Mouse (Mus musculus) layer of hippocampus, adult 8-10 months (tissue): ENCODE results near the gene Kdm8. TPM values are rescaled to one million over a fixed set of nuclear protein-coding genes. Genes with fewer than 3 reads are reported as not detected.

Source experiments
- DNase-seq, 2 experiments: peaks; one replicate each; pipeline ENCODE4 v3.0.0; 2022; ENCODE audit warnings: low spot score in 2 of 2
- total RNA-seq, 4 experiments: library from RNA; stranded (reverse); gene quantifications; 2 replicates each; pipeline ENCODE4 v1.2.4; 2022

Gene Kdm8
- total RNA-seq, 4 experiments from 2014 or later: 5.3 to 6.0 (median 5.8) TPM

DNA sequence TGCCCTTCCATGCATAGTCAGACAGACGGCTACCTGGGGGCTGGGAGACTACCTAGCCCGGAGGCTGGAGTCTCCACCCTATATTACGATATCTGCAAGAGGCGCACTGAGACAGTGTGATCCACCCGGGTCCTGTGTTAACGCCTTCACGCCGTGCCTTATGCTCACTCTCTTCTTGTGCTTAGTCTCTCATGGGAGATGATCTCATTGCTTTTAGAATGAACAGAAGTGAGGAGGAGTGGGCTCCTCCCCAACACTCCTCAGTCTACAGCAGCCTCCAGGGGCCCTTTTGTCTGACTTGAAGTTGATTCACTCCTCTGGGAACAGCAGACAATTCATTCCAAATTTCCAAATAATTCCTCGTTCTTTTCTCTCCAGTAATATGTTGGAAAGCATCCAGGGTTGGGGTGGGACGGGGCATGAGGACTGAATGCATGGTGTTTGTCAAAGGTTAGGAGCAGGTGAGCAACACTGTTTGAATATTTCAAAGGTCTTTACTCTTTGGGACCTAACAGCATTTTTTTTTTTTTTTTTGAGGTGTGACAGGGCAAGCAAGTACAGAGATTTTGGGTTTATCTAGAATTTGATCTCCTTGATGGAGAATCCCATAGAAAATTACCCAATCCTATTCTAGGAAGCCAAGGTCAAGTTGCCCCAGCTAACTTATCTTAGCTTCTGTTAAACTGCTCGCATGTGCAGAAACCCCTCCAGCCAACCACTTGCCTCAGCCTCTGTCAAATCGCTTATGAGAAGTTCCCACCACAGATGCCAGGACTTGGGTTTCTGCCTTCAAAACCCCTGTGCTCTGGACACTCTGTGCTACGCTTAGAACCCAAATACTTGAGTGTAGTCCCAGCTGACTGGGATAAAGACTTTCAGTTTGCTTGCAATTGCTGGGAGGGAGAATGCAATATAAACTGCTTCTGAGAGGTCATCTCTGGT is 55.7 kb downstream of the Kdm8 start:
- peak; percentile 38 to 44 for DNase-seq

GRCm38 (mm10) chr7:125500879-125501278 is 56.4 kb downstream of the Kdm8 start:
- no peak for DNase-seq

GRCm38 (mm10) chr7:125503374-125504092 is 59.1 kb downstream of the Kdm8 start:
- no peak for DNase-seq

DNA sequence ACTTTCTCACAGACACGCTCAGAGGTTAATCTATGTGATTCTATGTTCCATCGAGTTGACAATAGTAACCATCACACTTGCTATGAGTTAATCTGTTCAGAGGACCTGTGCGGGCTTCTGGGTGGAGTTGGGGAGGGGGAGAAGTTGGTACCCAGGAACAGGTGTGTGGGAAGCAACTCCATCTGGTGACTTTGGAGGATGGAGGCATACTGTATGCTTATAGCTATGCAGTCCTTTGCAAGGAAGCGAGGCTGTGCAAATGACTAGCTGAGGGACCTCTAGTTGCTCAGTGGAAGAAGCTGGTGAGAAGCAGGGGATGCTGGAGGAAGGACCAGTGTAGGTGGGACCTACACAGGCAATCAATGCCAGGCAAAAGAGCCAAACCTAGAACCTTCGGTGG is 60.1 kb downstream of the Kdm8 start:
- DNase-seq: peak; percentile 14 to 32

- no peak for DNase-seq
Measured at GRCm38 (mm10) chr7:125505568-125505967, 61.1 kb downstream of the Kdm8 start.

DNA sequence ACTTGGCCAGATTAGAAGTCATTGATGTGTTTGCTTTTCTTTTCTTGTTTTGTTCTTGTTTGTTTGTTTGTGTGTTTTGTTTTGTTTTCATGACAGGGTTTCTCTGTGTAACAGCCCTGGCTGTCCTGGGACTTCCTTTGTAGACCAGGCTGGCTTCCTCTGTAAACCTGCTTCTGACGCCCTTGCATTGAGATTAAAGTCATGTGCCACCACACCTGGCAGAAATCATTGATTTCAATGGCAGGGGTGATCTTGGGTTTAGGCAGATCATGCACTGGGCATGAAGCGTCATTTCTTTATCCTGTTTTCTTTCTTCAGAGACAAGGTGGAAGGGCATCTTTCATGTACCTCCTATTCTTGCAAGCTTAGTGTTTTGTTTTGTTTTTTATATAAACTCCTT is 62.8 kb downstream of the Kdm8 start:
- DNase-seq: no peak

GRCm38 (mm10) chr7:125511432-125511831 is 67.0 kb downstream of the Kdm8 start:
- DNase-seq: no peak

DNA sequence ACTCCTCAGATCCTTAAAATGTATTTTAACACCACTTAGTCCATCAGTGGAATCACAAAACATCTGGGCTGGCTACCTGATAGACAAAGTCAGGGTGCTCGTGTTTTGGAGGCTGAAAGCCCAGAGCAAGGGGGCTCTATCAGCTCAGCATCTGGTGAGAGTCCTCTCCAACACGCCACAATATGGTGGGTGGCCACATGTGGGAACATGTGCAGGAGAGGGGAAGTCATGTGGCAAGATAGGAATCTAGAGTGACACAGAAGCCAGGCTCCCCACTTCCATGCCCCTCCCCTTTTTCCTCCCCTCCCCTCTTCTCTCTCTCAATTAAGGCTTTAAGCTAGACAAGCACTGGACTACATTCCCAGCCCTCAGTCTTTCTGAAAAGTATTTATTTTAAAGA is 67.4 kb downstream of the Kdm8 start:
- DNase-seq: no peak

Other genes with a start within 250 kb of the Kdm8 start
- 10 to 100 TPM; 14.7 to 17.3 (median 15.9) TPM for gene Nsmce1, start 46.9 kb downstream of the Kdm8 start, total RNA-seq
- 10 to 100 TPM in 2 of 4 experiments, 1 to 10 TPM in 2; 4.8 to 12.4 (median 8.4) TPM for gene Il4ra, start 107.4 kb downstream of the Kdm8 start, total RNA-seq
- 1 to 10 TPM; 1.4 to 4.2 (median 2.4) TPM for gene Il21r, start 158.8 kb downstream of the Kdm8 start, total RNA-seq